Mouse (Mus musculus) cerebellum, adult 2 months (tissue): ENCODE measurements around the gene Rrp12. TPM values are rescaled to one million over a fixed set of nuclear protein-coding genes. Genes with fewer than 3 reads are reported as not detected.
"Not testable (repeated sequence)": the region's sequence is repeated elsewhere in the genome, so short reads cannot be mapped to it uniquely, and the experiment has no call there.

Source experiments
- DNase-seq, 2 experiments: peaks; one replicate each; pipeline ENCODE4 v3.0.0; 2021
- H3K27ac ChIP-seq: fragments of 200-500 bp; 2 replicates; pipeline ENCODE4 v1.5.1; 2012; ENCODE audit warnings: low read length, control low read depth, inconsistent platforms; ENCODE audit not compliant: insufficient read depth
- H3K27me3 ChIP-seq: fragments of 200-500 bp; 2 replicates; pipeline ENCODE4 v1.6.1; 2012; ENCODE audit warnings: inconsistent platforms, mild to moderate bottlenecking, low read length, moderate library complexity; ENCODE audit not compliant: control insufficient read depth, insufficient read depth
- H3K4me1 ChIP-seq: fragments of 200-500 bp; 2 replicates; pipeline ENCODE4 v1.6.1; 2011; ENCODE audit warnings: low read length; ENCODE audit not compliant: control insufficient read depth, insufficient read depth
- H3K4me3 ChIP-seq: fragments of 200-500 bp; replicated peaks from 2 replicates; pipeline ENCODE3; 2011; ENCODE audit warnings: mild to moderate bottlenecking, low read depth, low read length, control low read depth; ENCODE audit not compliant: insufficient read depth
- CTCF ChIP-seq: fragments of 200-500 bp; IDR thresholded peaks from 2 replicates; pipeline ENCODE4 v1.5.1; 2011; ENCODE audit warnings: low read depth, mild to moderate bottlenecking, control low read depth, low read length, moderate library complexity, borderline replicate concordance; ENCODE audit not compliant: insufficient read depth
- POLR2A ChIP-seq: fragments of 200-500 bp; IDR thresholded peaks from 2 replicates; pipeline ENCODE4 v1.6.1; 2011; ENCODE audit warnings: low read length, control low read depth, borderline replicate concordance; ENCODE audit not compliant: insufficient read depth
- WGBS: fragments of 180-500 bp; shearing (Covaris S2); methylation state at CpG from one replicate; pipeline ENCODE4 v1.1.7; 2018; 5-methylcytosine and 5-hydroxymethylcytosine counted together
- polyA plus RNA-seq: library from polyadenylated mRNA; depleted of rRNA; stranded (reverse); fragments of >200 nt; gene quantifications from 2 replicates; pipeline ENCODE4 v1.2.3, GENCODE M21; 2012

Rrp12 gene
- polyA plus RNA-seq, 1 experiment, result 15.1 TPM

DNA sequence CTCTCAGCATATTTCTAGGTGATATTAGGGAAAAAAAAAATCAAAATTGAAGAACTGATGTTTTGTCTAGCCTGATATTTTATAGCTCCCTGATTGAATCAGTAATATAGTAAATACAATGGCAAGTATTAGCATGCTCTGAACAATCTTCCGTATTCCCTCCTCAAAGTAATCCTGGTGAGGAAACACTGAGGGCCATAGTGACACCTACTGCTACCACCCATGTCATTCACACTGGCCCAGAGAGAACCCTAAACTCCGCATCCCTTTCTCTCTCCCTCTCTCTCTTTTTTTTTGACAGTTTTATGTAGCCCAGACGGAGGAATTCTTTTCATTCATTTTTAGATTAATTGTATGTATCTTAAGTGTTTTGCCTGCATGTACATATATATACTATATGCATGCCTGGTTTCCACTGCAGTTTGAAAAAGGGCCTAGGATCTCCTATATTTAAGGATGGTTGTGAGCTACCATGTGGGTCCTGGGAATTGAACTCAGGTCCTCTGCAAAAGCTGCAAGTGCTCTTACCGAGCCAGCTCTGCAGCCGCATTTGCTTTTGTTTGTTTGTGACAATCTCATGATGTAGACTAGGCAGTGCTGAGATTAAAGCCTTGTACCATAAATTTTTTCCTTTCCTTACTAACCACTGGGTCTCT lies 24.6 kb upstream of the Rrp12 start:
- no peak for DNase-seq
- TF ChIP-seq POLR2A, result no peak
- TF ChIP-seq CTCF, result no peak
- 79% methylated on average over 5 of the region's 5 CpGs for WGBS
- no peaks in the 10 kb centered on the region for H3K4me1 ChIP-seq
- no peak overlapping the region for H3K4me3 ChIP-seq
- no peaks in the 10 kb centered on the region for H3K27me3 ChIP-seq
- H3K27ac ChIP-seq, result no peak overlapping the region

DNA sequence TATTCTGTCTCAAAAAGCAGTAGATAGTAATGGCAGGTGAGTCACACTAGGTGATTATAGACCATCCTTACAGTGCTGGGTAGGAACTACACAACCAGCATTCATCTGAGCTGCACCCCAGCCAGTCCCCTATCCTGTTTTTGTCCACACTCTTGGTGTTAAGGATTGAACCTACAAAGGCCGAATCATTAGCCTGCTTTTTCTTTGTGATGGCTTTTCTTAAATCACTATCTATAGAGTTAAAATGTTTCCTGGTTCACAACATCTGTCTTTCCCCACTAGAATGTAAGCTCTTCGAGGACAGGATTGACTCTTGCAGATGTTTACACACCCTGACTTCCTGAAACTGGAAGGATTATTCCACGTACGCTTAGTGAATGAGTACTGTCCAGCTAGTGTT lies 23.5 kb upstream of the Rrp12 start:
- DNase-seq, result no peak
- H3K27ac ChIP-seq, result no peak overlapping the region
- TF ChIP-seq CTCF (no peak), POLR2A (no peak)
- no peaks in the 10 kb centered on the region for H3K4me1 ChIP-seq
- no peak overlapping the region for H3K4me3 ChIP-seq
- WGBS, result 80% methylated on average over 4 of the region's 4 CpGs
- no peaks in the 10 kb centered on the region for H3K27me3 ChIP-seq

DNA sequence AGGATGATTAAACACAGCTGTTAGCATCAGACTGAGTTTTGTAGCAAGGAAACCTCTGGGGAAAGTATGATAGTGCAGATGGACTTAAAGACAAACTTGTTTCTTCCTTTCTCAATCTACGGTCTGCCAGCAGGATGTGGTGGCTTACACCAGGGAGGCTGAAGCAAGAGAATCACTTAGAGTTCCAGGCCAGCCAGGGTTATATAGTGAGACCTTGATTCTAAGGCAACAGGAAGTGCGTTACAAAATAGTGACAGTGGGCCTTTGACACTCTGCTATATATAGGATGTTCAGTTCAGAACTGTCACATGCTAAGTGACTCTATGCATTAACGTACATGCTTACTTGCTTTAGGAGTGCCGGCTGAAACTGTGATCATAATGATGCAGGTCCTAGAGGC lies 20.9 kb upstream of the Rrp12 start:
- TF ChIP-seq CTCF, result no peak
- TF ChIP-seq POLR2A, result no peak
- 89% methylated on average over 4 of the region's 4 CpGs for WGBS
- no peak overlapping the region for H3K27ac ChIP-seq

DNA sequence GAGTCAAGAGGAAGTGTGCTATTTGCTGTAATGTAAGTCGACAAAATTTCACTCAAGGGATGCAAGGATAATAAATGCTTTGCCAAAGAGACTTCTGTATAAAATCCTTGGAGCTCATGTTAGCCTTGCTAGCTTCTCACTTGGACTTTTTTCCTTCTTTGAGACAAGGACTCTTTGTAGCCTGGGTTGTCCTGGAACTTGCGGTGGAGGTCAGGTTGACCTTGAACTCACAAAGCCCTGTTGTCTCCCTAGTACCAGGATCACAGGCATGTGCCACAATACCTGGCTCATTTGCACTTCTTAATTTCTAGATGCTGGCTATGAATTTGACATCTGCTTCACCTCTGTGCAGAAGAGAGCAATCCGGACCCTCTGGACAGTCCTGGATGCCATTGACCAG lies 19.3 kb upstream of the Rrp12 start:
- DNase-seq, result no peak
- no peak overlapping the region for H3K27ac ChIP-seq
- H3K27me3 ChIP-seq, result no peaks in the 10 kb centered on the region
- H3K4me1 ChIP-seq, result no peaks in the 10 kb centered on the region
- TF ChIP-seq CTCF (no peak), POLR2A (no peak)
- no peak overlapping the region for H3K4me3 ChIP-seq
- WGBS, result 93% methylated on average over 3 of the region's 3 CpGs

More for the DNA sequence above, 20.9 kb upstream of the Rrp12 start:
- no peak for DNase-seq
- no peaks in the 10 kb centered on the region for H3K4me1 ChIP-seq
- H3K4me3 ChIP-seq, result no peak overlapping the region
- H3K27me3 ChIP-seq, result no peaks in the 10 kb centered on the region

DNA sequence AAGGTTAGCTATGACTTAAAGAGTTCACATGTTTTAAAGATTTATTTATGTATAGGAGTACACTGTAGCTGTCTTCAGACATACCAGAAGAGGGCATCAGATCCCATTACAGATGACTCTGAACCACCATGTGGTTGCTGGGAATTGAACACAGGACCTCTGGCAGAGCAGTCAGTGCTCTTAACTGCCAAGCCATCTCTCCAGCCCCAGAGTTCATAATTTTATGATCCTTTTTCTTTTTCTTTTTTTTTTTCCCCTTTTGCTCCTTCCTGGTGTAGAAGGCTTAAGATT lies 18.6 kb upstream of the Rrp12 start:
- H3K4me1 ChIP-seq, H3K4me3 ChIP-seq, H3K27me3 ChIP-seq, DNase-seq, H3K27ac ChIP-seq: not testable (repeated sequence)

DNA sequence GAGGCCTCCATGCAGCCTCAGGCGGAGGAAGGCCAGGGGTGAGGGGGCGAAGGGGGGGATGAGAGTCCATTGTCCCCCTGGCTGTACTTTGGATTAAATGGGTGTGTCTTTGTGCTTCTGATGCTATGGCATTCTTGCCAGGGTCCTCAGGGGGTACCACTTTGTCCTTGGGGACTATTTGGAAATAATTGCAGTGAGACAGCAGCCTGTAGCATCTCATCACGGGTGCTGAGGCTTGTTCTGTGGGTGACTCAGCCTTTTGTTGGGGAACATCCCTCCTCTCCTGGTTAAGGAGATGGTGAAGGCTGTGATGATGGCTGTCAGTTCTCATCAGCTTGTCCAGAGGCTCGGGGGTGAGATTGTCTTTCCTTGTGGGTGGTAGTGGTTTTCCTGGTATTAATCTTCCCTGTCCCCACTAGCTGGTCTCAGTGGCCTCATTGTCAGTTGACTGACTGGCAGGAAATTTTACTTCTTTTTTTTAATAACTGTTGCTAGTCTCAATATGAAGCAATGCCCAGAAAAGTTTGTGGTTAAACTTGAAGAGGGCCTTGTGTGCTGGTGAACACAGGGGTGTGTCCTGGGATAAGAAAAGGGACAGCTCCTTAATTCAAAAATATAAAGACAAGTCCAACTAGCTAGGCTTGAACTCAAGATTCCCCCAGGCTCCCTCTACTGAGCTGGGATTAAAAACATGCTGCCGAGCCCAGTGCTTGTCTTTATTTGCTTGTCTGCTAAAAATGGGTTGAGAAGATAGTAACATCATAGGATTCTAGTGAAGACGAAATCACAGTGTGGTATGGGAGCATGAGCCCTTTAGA lies 18.0 kb upstream of the Rrp12 start:
- peak overlapping the region; percentile 39 for H3K4me3 ChIP-seq
- no peaks in the 10 kb centered on the region for H3K27me3 ChIP-seq
- no peak for DNase-seq
- TF ChIP-seq POLR2A, result no peak
- 37% methylated on average over 6 of the region's 6 CpGs for WGBS
- no peak overlapping the region for H3K27ac ChIP-seq
- no peaks in the 10 kb centered on the region for H3K4me1 ChIP-seq

DNA sequence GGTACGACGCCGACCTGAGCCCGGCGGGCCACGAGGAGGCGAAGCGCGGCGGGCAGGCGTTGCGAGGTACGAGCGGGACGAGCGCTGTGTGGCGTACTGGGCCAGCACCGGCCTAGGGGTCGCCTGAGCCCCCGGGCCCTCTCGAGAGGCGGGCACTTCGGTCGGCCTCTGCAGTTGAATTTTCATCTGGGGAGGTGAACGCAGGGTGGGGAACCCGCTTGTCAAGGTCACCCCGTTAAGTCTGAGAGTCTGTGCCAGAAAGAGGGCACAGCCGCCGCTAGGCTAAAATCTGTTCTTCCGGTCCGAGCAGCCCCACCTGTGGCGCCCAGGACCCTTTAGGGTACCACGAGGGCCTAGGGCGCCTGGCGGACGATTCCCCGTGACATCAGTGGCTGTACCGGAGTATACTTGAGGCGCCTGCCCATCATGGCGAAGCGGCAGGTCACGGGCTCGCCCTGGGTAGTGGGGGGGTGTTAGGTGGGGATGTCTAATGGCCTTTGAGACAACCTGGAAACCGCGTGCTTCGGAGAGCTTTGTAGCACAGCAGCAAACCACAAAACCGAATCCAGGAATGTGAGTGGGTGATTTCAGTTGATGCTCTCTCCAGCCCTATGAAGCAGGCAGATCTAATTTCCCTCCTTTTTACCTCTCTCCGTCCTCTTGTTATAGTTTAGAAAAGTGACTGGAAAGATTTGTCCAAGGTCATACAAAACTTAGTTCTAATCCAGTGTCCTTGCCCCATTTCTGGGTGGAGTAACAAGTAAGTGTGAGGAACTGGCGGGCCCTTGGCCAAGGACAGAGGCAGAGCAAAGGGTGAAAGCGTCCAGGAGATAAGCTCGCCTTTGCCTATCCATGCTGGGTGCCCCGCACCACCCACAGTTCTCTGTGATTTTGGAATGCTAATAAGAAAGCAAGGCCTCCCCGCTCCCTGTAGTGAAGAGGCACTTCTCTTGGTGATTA lies 16.4 kb upstream of the Rrp12 start:
- no peak for TF ChIP-seq POLR2A
- TF ChIP-seq CTCF, result no peak
- H3K4me3 ChIP-seq, result peak overlapping the region; percentile 100
- peak overlapping the region; percentile 79 for H3K27ac ChIP-seq
- H3K27me3 ChIP-seq, result no peaks in the 10 kb centered on the region
- no peaks in the 10 kb centered on the region for H3K4me1 ChIP-seq
- WGBS, result under 1% methylated on average over 53 of the region's 53 CpGs
- DNase-seq, result peak; percentile 62 to 66
